Mouse (Mus musculus): ENCODE measurements around the gene Gm3259. TPM values are rescaled to one million over a fixed set of nuclear protein-coding genes. Genes with fewer than 3 reads are reported as not detected.
"Not testable (repeated sequence)": the region's sequence is repeated elsewhere in the genome, so short reads cannot be mapped to it uniquely, and the experiment has no call there.

Gene Gm3259
- polyA plus RNA-seq (2011; ENCODE audit: insufficient read depth, insufficient read length, low replicate concordance, missing spikeins) = not detected in 2 replicates

- 40% methylated on average over 2 of the region's 2 CpGs for WGBS
These were observed at the start of gene Gm3259 for GRCm38 (mm10) chr5:95305611-95306010. Gene Gm3259, plus strand, starts transcription at chr5:95305911.

GRCm38 (mm10) chr5:95272668-95273067 is 33.0 kb upstream of the Gm3259 start, which contains the start of gene Gm10424:
Gene Gm10424, minus strand, starts transcription at chr5:95272768.
- no CpG with 5 or more reads among the region's 1 CpGs for WGBS
- not testable (repeated sequence) for H3K4me1 ChIP-seq (ENCODE audit: control insufficient read depth, insufficient read depth, low read length); H3K27ac ChIP-seq (ENCODE audit: control insufficient read depth, insufficient read depth, low read depth, low read length, poor library complexity); H3K4me3 ChIP-seq (replicated peaks; ENCODE audit: control insufficient read depth, low read depth, low read length)

More at GRCm38 (mm10) chr5:95305611-95306010, at the start of gene Gm3259:
- H3K4me3 ChIP-seq (replicated peaks; ENCODE audit: control insufficient read depth, low read depth, low read length); H3K27ac ChIP-seq (ENCODE audit: control insufficient read depth, insufficient read depth, low read depth, low read length, poor library complexity); H3K4me1 ChIP-seq (ENCODE audit: control insufficient read depth, insufficient read depth, low read length): not testable (repeated sequence)

Other genes starting within 250 kb of the Gm3259 start
- gene Gm7942, start 199.0 kb upstream of the Gm3259 start, polyA plus RNA-seq (2011; ENCODE audit: insufficient read depth, insufficient read length, low replicate concordance, missing spikeins) = not detected in 2 replicates
- not detected in 2 replicates for gene Gm16513, start 123.3 kb upstream of the Gm3259 start, polyA plus RNA-seq (2011; ENCODE audit: insufficient read depth, insufficient read length, low replicate concordance, missing spikeins)
- not detected in 2 replicates for gene Gm10424, start 33.1 kb upstream of the Gm3259 start, polyA plus RNA-seq (2011; ENCODE audit: insufficient read depth, insufficient read length, low replicate concordance, missing spikeins)
- gene D5Ertd577e, start 150.9 kb downstream of the Gm3259 start, polyA plus RNA-seq (2011; ENCODE audit: insufficient read depth, insufficient read length, low replicate concordance, missing spikeins) = not detected in 2 replicates
- not detected in 2 replicates for gene Gm3286, start 204.8 kb downstream of the Gm3259 start, polyA plus RNA-seq (2011; ENCODE audit: insufficient read depth, insufficient read length, low replicate concordance, missing spikeins)

Measured in bone marrow, adult 2 months (tissue).